Mouse (Mus musculus) C2C12 (cell line): ENCODE results near the gene Pygo2. TPM values are rescaled to one million over a fixed set of nuclear protein-coding genes. Genes with fewer than 3 reads are reported as not detected.

ENCODE experiments used
- H3K27me3 ChIP-seq: one replicate; pipeline ENCODE4 v1.6.1; 2011; ENCODE audit not compliant: control insufficient read depth, insufficient read depth, insufficient read length
- H3K36me3 ChIP-seq: one replicate; pipeline ENCODE4 v1.6.1; 2011; ENCODE audit not compliant: control insufficient read depth, insufficient read depth
- H3K4me3 ChIP-seq: one replicate; pipeline ENCODE4 v1.5.1; 2011; ENCODE audit warnings: mild to moderate bottlenecking, control low read depth; ENCODE audit not compliant: poor library complexity, insufficient read depth, severe bottlenecking
- H3K79me2 ChIP-seq: one replicate; pipeline ENCODE4 v1.6.1; 2011; ENCODE audit not compliant: control insufficient read depth, insufficient read depth
- H3K79me3 ChIP-seq: one replicate; pipeline ENCODE4 v1.6.1; 2011; ENCODE audit warnings: low read depth, control low read depth
- H3ac ChIP-seq: one replicate; pipeline ENCODE3; 2011; ENCODE audit warnings: low read depth; ENCODE audit not compliant: control insufficient read depth, insufficient read length
- CEBPB ChIP-seq: IDR thresholded peaks from one replicate; pipeline ENCODE4 v1.6.1; 2011; ENCODE audit warnings: low read depth, mild to moderate bottlenecking, control low read depth, moderate library complexity
- CTCF ChIP-seq: IDR thresholded peaks from one replicate; pipeline ENCODE4 v1.5.1; 2011; ENCODE audit not compliant: control insufficient read depth, insufficient read depth, insufficient read length
- FOSL1 ChIP-seq: IDR thresholded peaks from one replicate; pipeline ENCODE4 v1.8.0; 2011; ENCODE audit warnings: mild to moderate bottlenecking, low read length; ENCODE audit not compliant: poor library complexity, insufficient read depth, severe bottlenecking
- MAX ChIP-seq: IDR thresholded peaks from one replicate; pipeline ENCODE4 v1.6.1; 2011; ENCODE audit warnings: mild to moderate bottlenecking, control low read depth
- MYOD1 ChIP-seq: IDR thresholded peaks from one replicate; pipeline ENCODE4 v1.6.1; 2011; ENCODE audit warnings: low read depth; ENCODE audit not compliant: control insufficient read depth, insufficient read length
- MYOG ChIP-seq: IDR thresholded peaks from one replicate; pipeline ENCODE4 v1.6.1; 2011; ENCODE audit not compliant: control insufficient read depth, insufficient read length; ENCODE audit errors: extremely low read depth
- USF1 ChIP-seq: IDR thresholded peaks from one replicate; pipeline ENCODE4 v1.6.1; 2011; ENCODE audit warnings: low read depth, mild to moderate bottlenecking, control low read depth, moderate library complexity
- polyA plus RNA-seq: library from polyadenylated mRNA; unstranded; fragments of >200 nt; fragmentation: generic; extraction: Trizol; gene quantifications from one replicate; pipeline ENCODE4 v1.2.1, GENCODE M21; 2012; ENCODE audit warnings: missing spikeins

The Pygo2 gene
- polyA plus RNA-seq, 1 experiment: 53.1 TPM

DNA sequence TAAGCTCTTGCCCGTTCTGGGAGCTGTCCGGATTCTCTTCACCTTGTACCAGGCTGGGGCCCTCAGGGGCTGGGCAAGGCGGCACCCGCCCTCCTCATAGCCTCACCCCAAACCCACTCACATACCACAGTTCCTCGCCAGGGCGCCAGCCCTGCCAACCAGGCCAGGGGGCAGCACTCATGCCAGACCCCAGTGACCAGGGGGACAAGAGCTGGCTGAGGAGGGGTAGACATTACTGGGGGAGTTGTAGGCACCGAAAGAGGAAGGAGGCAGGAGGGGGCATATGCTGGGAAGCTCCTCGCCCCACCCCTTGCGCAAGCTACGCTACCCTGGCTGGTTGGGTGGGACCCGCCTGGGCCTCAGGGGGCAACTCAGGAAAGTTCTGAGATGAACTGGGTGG, 42.4 kb upstream of the Pygo2 start:
- no peak overlapping the region for H3K4me3 ChIP-seq
- peaks cover 4% of the 10 kb centered on the region for H3K79me3 ChIP-seq
- peaks cover 75% of the 10 kb centered on the region for H3K79me2 ChIP-seq

GRCm38 (mm10) chr3:89388134-89388881, 41.7 kb upstream of the Pygo2 start:
- Histone ChIP-seq H3K79me3 (peaks cover 4% of the 10 kb centered on the region), H3ac (no peak overlapping the region), H3K36me3 (no peaks in the 10 kb centered on the region), H3K4me3 (no peak overlapping the region), H3K79me2 (peaks cover 74% of the 10 kb centered on the region), H3K27me3 (no peaks in the 10 kb centered on the region)
- TF ChIP-seq USF1: no peak
- no peak for TF ChIP-seq MYOD1
- no peak for TF ChIP-seq MYOG
- no peak for TF ChIP-seq MAX
- no peak for TF ChIP-seq CEBPB
- TF ChIP-seq FOSL1: no peak
- TF ChIP-seq CTCF: no peak

More for the DNA sequence above, 42.4 kb upstream of the Pygo2 start:
- TF ChIP-seq USF1 (no peak), MAX (no peak), MYOG (no peak), MYOD1 (no peak), CTCF (no peak), CEBPB (no peak)
- H3K27me3 ChIP-seq: no peaks in the 10 kb centered on the region
- H3ac ChIP-seq: no peak overlapping the region
- no peaks in the 10 kb centered on the region for H3K36me3 ChIP-seq

GRCm38 (mm10) chr3:89388901-89389740, 40.9 kb upstream of the Pygo2 start:
- Histone ChIP-seq H3K79me3 (peaks cover 4% of the 10 kb centered on the region), H3K36me3 (no peaks in the 10 kb centered on the region), H3K4me3 (no peak overlapping the region), H3K27me3 (no peaks in the 10 kb centered on the region), H3K79me2 (peaks cover 66% of the 10 kb centered on the region), H3ac (no peak overlapping the region)
- TF ChIP-seq MAX (no peak), MYOD1 (no peak), CEBPB (no peak), USF1 (no peak), MYOG (no peak), CTCF (no peak), FOSL1 (no peak)

DNA sequence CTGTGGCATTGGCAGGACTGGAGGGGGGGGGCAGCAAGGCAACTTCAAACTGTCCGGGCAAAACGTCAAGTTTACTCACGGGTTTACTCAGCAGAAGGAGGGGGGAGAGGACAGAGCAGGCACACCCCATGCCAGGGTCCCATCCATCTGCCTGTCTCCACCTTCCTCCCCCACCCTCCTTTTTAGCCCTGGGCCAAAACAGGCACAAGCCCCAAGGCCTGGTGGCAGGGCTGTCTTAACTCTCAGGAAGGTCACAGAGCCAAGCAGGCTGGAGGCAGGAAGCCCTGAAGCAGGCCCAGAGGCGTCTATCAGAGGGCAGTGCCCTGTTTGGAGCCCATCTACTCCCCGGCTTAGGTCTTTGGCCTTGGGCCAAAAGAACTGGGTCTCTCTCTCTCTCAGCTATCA, 39.9 kb upstream of the Pygo2 start:
- Histone ChIP-seq H3K36me3 (no peaks in the 10 kb centered on the region), H3K79me2 (peaks cover 60% of the 10 kb centered on the region), H3ac (no peak overlapping the region), H3K79me3 (peaks cover 2% of the 10 kb centered on the region), H3K27me3 (no peaks in the 10 kb centered on the region), H3K4me3 (no peak overlapping the region)
- TF ChIP-seq CTCF (no peak), MYOG (no peak), CEBPB (no peak), FOSL1 (no peak), MAX (no peak), MYOD1 (no peak), USF1 (no peak)

- peak overlapping the region; percentile 25 for H3ac ChIP-seq
- peaks cover 60% of the 10 kb centered on the region for H3K79me2 ChIP-seq
- no peaks in the 10 kb centered on the region for H3K36me3 ChIP-seq
- TF ChIP-seq MYOD1 (no peak), MAX (no peak), CEBPB (no peak), FOSL1 (no peak), CTCF (no peak), USF1 (no peak)
- no peaks in the 10 kb centered on the region for H3K27me3 ChIP-seq
- H3K79me3 ChIP-seq: peaks cover 2% of the 10 kb centered on the region
- H3K4me3 ChIP-seq: peak overlapping the region; percentile 61
Observed at GRCm38 (mm10) chr3:89390699-89391662, 39.0 kb upstream of the Pygo2 start.
